Comparison of ENCODE assay signal across 10 mouse cellular contexts in the genomic region with DNA sequence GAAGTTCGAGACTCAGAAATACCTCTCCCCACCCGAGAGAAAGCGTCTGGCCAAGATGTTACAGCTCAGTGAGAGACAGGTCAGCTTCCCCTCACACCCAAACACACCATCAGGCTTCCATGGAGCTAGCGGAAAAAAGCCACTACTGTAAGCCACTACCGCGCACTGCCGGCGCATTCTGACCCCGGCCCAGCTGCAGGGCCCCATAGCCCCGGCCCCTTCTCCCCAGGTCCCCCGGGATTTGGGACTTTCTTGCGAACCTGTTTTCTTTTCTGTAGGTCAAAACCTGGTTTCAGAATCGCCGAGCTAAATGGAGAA. TPM values are rescaled to one million over a fixed set of nuclear protein-coding genes. Genes with fewer than 3 reads are reported as not detected.
DNase-seq lines count a peak whose midpoint lies in the region; ATAC-seq lines count a peak whose summit lies in the region.
"Had no signal": no experiment of that assay in that cellular context is flagged by ENCODE, and none has a peak within 500 bp of the region (broad histone marks: within the 10 kb centered on the region; RNA-seq: fewer than 3 reads in every experiment).

No protein-coding gene starts in this region.

- H3K4me3 ChIP-seq in hindbrain, embryonic 10.5 days: 0 out of 2 replicates have a peak overlapping the region, but pooled peaks have one; percentile 13
- H3K4me3 ChIP-seq in hindbrain, embryonic 14.5 days (replicated peaks; ENCODE audit: low read length): no peak overlapping the region
- peak overlapping the region; percentile 78 for H3K4me3 ChIP-seq in liver, embryonic 11.5 days (ENCODE audit: low read depth, low read length)
- H3K4me3 ChIP-seq: embryonic facial prominence, embryonic 15.5 days had no signal

- H3K9ac ChIP-seq in hindbrain, embryonic 14.5 days: no peak overlapping the region
- H3K9ac ChIP-seq in liver, embryonic 11.5 days (ENCODE audit: low read depth, low read length): peak overlapping the region; percentile 50
- H3K9ac ChIP-seq: embryonic facial prominence, embryonic 15.5 days had no signal

- H3K36me3 ChIP-seq in hindbrain, embryonic 10.5 days: no peaks in the 10 kb centered on the region
- no peaks in the 10 kb centered on the region for H3K36me3 ChIP-seq in hindbrain, embryonic 14.5 days (replicated peaks; ENCODE audit: control insufficient read depth, insufficient read depth)
- no peaks in the 10 kb centered on the region for H3K36me3 ChIP-seq in liver, embryonic 11.5 days (ENCODE audit: control insufficient read depth, insufficient read depth, low read length)
- H3K36me3 ChIP-seq: embryonic facial prominence, embryonic 15.5 days had no signal

- H3K4me1 ChIP-seq in hindbrain, embryonic 10.5 days (replicated peaks): peaks cover 18% of the 10 kb centered on the region
- no peaks in the 10 kb centered on the region for H3K4me1 ChIP-seq in hindbrain, embryonic 14.5 days (replicated peaks; ENCODE audit: control insufficient read depth, insufficient read depth, low read length)
- H3K4me1 ChIP-seq in liver, embryonic 11.5 days (replicated peaks; ENCODE audit: control insufficient read depth, insufficient read depth, low read length): peaks cover 13% of the 10 kb centered on the region

- no peak overlapping the region; the same call in 1 of the 2 replicates for H3K4me2 ChIP-seq in hindbrain, embryonic 14.5 days (replicated peaks)
- H3K4me2 ChIP-seq in liver, embryonic 11.5 days: peak overlapping the region; percentile 90
- H3K4me2 ChIP-seq: embryonic facial prominence, embryonic 15.5 days had no signal

- ATAC-seq in hindbrain, embryonic 14.5 days (ENCODE audit: low FRiP score): no peak
- no peak for ATAC-seq in liver, embryonic 11.5 days (replicated peaks; ENCODE audit: low FRiP score)
- ATAC-seq: inflammation-experienced regulatory T-cells, adult 6 months had no signal

- 4% methylated on average over 14 of the region's 14 CpGs for WGBS in hindbrain, embryonic 10.5 days
- WGBS in hindbrain, embryonic 14.5 days: 8% methylated on average over 14 of the region's 14 CpGs
- 26% methylated on average over 14 of the region's 14 CpGs for WGBS in liver, embryonic 11.5 days

- DNase-seq in hindbrain, embryonic 10.5 days (ENCODE audit: low spot score): no peak
- no peak for DNase-seq in hindbrain, embryonic 14.5 days (ENCODE audit: low spot score)
- peak; percentile 13 to 26 for DNase-seq in spleen, postnatal 36 days (ENCODE audit: low spot score in 2 of 2)
- no peak for DNase-seq in spleen, adult 12 weeks (ENCODE audit: low spot score)
- no peak for DNase-seq in liver, embryonic 11.5 days (ENCODE audit: low spot score)
- DNase-seq in thymus, adult 18-20 months: no peak
- no peak for DNase-seq in gastrocnemius, postnatal 25 days
- DNase-seq: cerebellum, adult 11-12 months had no signal

- H3K27ac ChIP-seq in hindbrain, embryonic 10.5 days: no peak overlapping the region
- H3K27ac ChIP-seq in hindbrain, embryonic 14.5 days: no peak overlapping the region
- no peak overlapping the region for H3K27ac ChIP-seq in liver, embryonic 11.5 days (ENCODE audit: low read depth, low read length)
- H3K27ac ChIP-seq: embryonic facial prominence, embryonic 15.5 days had no signal

- H3K27me3 ChIP-seq in hindbrain, embryonic 10.5 days (ENCODE audit: insufficient read depth, poor library complexity, severe bottlenecking): peaks cover 97% of the 10 kb centered on the region
- peaks cover 93% of the 10 kb centered on the region for H3K27me3 ChIP-seq in hindbrain, embryonic 14.5 days (ENCODE audit: control insufficient read depth, insufficient read depth, low read length)
- H3K27me3 ChIP-seq in liver, embryonic 11.5 days (replicated peaks; ENCODE audit: control insufficient read depth, insufficient read depth, low read length): peaks cover 66% of the 10 kb centered on the region

- H3K9me3 ChIP-seq in hindbrain, embryonic 10.5 days: no peaks in the 10 kb centered on the region
- no peaks in the 10 kb centered on the region for H3K9me3 ChIP-seq in hindbrain, embryonic 14.5 days (ENCODE audit: control insufficient read depth, low read length)
- no peaks in the 10 kb centered on the region for H3K9me3 ChIP-seq in liver, embryonic 11.5 days (ENCODE audit: control insufficient read depth, low read length)
- H3K9me3 ChIP-seq: embryonic facial prominence, embryonic 15.5 days had no signal

RNA-seq across cellular contexts. Expression of a gene that starts 2.6 kb away (rescaled TPM):
- 6.6 and 7.7 TPM in 2 replicates for polyA plus RNA-seq in hindbrain, embryonic 10.5 days (2016; fragmentation: Nextera tagmentation; extraction: Ambion mirVana)
- 4.1 and 5.1 TPM in 2 replicates for polyA plus RNA-seq in hindbrain, embryonic 14.5 days (2014; fragmentation: Nextera tagmentation; extraction: Ambion mirVana)
- 46.6 and 47.6 TPM in 2 replicates for polyA plus RNA-seq in liver, embryonic 11.5 days (2014; fragmentation: Nextera tagmentation; extraction: Ambion mirVana)
- 1 to 10 TPM; 1.0 to 2.8 TPM for total RNA-seq in gastrocnemius, postnatal 25 days (2021)

Comparison
In these comparisons a context has a peak if more than half of its experiments do, and no peak if none do; other contexts are left out.
1. DNase-seq: peak in spleen, postnatal 36 days (2 of 2); none in hindbrain, embryonic 10.5 days (single experiment), hindbrain, embryonic 14.5 days (single experiment), spleen, adult 12 weeks (single experiment), liver, embryonic 11.5 days (single experiment), thymus, adult 18-20 months (0 of 2) and gastrocnemius, postnatal 25 days (single experiment).